Mouse (Mus musculus) cerebellum, adult 8-10 months (tissue): ENCODE data around the gene A130010J15Rik.

Source experiments
- DNase-seq: peaks from one replicate; pipeline ENCODE4 v3.0.0; 2022

The A130010J15Rik gene

GRCm38 (mm10) chr1:193201383-193201778, 33.5 kb downstream of the A130010J15Rik start, which contains the start of gene Traf3ip3:
Gene Traf3ip3 (minus strand): TSS chr1:193201703.
- no peak for DNase-seq

- DNase-seq, result no peak
Measured at GRCm38 (mm10) chr1:193203821-193204220, 36.0 kb downstream of the A130010J15Rik start.

GRCm38 (mm10) chr1:193205431-193205830, 37.6 kb downstream of the A130010J15Rik start:
- DNase-seq, result no peak

- DNase-seq, result no peak
Measured at GRCm38 (mm10) chr1:193207503-193207902, 39.7 kb downstream of the A130010J15Rik start, which contains the start of gene Lamb3. Gene Lamb3 (plus strand): TSS chr1:193207699.

GRCm38 (mm10) chr1:193208178-193208577, 40.3 kb downstream of the A130010J15Rik start:
- peak; percentile 46 for DNase-seq

GRCm38 (mm10) chr1:193211371-193211770, 43.5 kb downstream of the A130010J15Rik start:
- no peak for DNase-seq

GRCm38 (mm10) chr1:193214053-193214452, 46.2 kb downstream of the A130010J15Rik start:
- no peak for DNase-seq

DNA sequence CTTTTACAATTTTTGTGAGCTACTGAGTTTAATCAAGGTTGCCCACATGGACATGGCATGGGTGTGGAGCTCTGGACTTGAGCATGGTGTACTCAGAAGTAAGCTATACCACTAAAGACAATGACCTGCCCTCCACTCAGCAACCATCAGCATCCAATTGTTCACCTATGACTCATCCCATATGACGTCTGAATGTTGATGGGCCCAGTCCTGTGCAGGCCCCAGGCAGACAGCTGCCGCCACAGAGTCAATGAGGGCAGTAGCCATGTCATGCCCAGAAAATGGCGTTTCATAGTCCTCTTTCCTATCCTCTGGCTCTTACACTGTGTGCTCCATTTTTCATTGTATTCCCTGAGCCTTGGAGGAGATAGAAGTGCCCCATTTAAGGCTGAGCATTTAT, 48.2 kb downstream of the A130010J15Rik start:
- DNase-seq, result no peak

GRCm38 (mm10) chr1:193220408-193220807, 52.6 kb downstream of the A130010J15Rik start:
- DNase-seq, result no peak

DNA sequence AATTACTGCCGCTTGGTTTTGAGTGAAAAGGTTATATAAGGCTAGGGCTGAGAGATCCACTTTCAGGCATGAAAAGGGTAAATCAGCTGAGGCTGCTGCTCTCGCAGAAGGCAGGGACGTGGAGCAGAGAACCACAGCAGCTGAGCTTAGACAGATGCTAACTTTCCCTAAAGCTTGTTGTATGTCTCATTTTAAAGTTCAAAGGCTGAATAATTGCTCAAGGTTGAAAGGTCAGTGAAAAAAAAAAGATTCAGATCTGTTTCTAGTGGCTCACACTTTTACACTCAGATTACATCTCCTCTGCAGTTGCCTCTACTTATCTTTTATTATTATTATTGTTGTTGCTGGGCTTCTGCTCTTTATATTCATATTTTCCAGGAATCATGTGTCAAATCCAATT, 57.7 kb downstream of the A130010J15Rik start:
- DNase-seq, result no peak

DNA sequence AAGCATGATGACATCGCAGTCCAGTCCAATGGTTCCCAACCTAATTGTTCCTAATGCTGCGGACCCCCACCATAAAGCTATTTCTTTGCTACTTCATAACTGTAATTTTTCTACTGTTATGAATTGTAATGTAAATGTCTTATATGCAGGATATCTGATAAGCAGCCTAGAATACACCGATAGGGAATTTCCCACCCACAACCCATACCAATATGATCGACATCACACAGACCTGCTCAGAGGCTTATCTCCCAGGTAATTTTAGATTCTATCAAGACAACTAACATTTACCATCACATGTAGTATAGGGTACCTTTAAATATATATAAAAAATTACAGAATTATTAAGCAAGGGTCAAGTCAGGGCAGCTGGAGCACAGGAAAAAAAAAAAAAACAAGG, 58.3 kb downstream of the A130010J15Rik start:
- DNase-seq, result no peak

- DNase-seq, result no peak
Measured at GRCm38 (mm10) chr1:193226724-193227522, 59.1 kb downstream of the A130010J15Rik start.
